Mouse (Mus musculus) small intestine, adult 2 months (tissue): ENCODE data around the gene Rtkn2.

ENCODE experiments used
- CTCF ChIP-seq: fragments of 200-500 bp; IDR thresholded peaks from 2 replicates; pipeline ENCODE4 v1.5.1; 2012; ENCODE audit warnings: low read depth, mild to moderate bottlenecking, control low read depth, inconsistent platforms, low read length, moderate library complexity, mixed read lengths; ENCODE audit not compliant: insufficient replicate concordance, insufficient read length; ENCODE audit errors: extremely low read depth
- POLR2A ChIP-seq: fragments of 200-500 bp; IDR thresholded peaks from 2 replicates; pipeline ENCODE4 v1.6.1; 2012; ENCODE audit warnings: low read depth, mild to moderate bottlenecking, control low read depth, inconsistent platforms, low read length, moderate library complexity

- TF ChIP-seq CTCF (no peak), POLR2A (no peak)
Measured at GRCm38 (mm10) chr10:68030027-68030426, 50.7 kb downstream of the Rtkn2 start.
